Mouse (Mus musculus) lung, adult 10 weeks (tissue): ENCODE measurements around the gene Taf4. TPM values are rescaled to one million over a fixed set of nuclear protein-coding genes. Genes with fewer than 3 reads are reported as not detected.

Experiments used
- polyA plus RNA-seq: library from polyadenylated mRNA; stranded (reverse); fragments of 350-450 nt; fragmentation: Illumina TruSeq; extraction: RNeasy Lipid Tissue Mini Kit (QIAGEN cat#74804); gene quantifications from one replicate; pipeline ENCODE4 v1.2.3, GENCODE M21; 2014; ENCODE audit warnings: low read depth, low replicate concordance; ENCODE audit not compliant: insufficient read depth

Taf4 gene
- polyA plus RNA-seq = 8.2 TPM

GRCm38 (mm10) chr2:179976628-179977343 is at the start of gene Taf4:
Gene Taf4 (minus strand): TSS chr2:179976646.

GRCm38 (mm10) chr2:180024401-180025098 is 48.1 kb upstream of the Taf4 start, which contains the start of gene Lsm14b:
Gene Lsm14b (plus strand): TSS chr2:180024987.

Other genes starting within 250 kb of the Taf4 start
- gene Lsm14b, start 48.3 kb upstream of the Taf4 start, polyA plus RNA-seq = 27.4 TPM
- gene Psma7, start 65.8 kb upstream of the Taf4 start, polyA plus RNA-seq = 214 TPM
- 1.5 TPM for gene Ss18l1, start 65.9 kb upstream of the Taf4 start, polyA plus RNA-seq
- gene Mtg2, start 93.9 kb upstream of the Taf4 start, polyA plus RNA-seq = 15.8 TPM
- not detected for gene Hrh3, start 127.8 kb upstream of the Taf4 start, polyA plus RNA-seq
- 22.9 TPM for gene Osbpl2, start 142.7 kb upstream of the Taf4 start, polyA plus RNA-seq
- gene Adrm1, start 194.8 kb upstream of the Taf4 start, polyA plus RNA-seq = 64.0 TPM
- gene Lama5, start 249.2 kb upstream of the Taf4 start, polyA plus RNA-seq = 51.5 TPM